Mouse (Mus musculus) splenic B cell, adult 2 months (primary cell): Measurements from ENCODE around the gene Grik4.
A peak's percentile ranks its signal among the peaks of the same experiment; 100 is the strongest.

Source experiments
- DNase-seq: peaks from one replicate; pipeline ENCODE4 v3.0.0-alpha.2; 2011; ENCODE audit warnings: low read depth, low spot score
- H3K27me3 ChIP-seq: 2 replicates; pipeline ENCODE4 v1.6.1; 2012; ENCODE audit warnings: mild to moderate bottlenecking, low read length, moderate library complexity, mixed read lengths; ENCODE audit not compliant: control insufficient read depth, poor library complexity, insufficient read depth, severe bottlenecking
- H3K36me3 ChIP-seq: 2 replicates; pipeline ENCODE4 v1.6.1; 2012; ENCODE audit warnings: mild to moderate bottlenecking, low read length, moderate library complexity, mixed read lengths; ENCODE audit not compliant: control insufficient read depth, poor library complexity, insufficient read depth, severe bottlenecking

Grik4 gene

GRCm38 (mm10) chr9:42573180-42573579, 371.1 kb downstream of the Grik4 start:
- DNase-seq = peak; percentile 36
- no peaks in the 10 kb centered on the region for H3K36me3 ChIP-seq
- H3K27me3 ChIP-seq = no peaks in the 10 kb centered on the region

GRCm38 (mm10) chr9:42565921-42566320, 378.4 kb downstream of the Grik4 start:
- Histone ChIP-seq H3K27me3 (no peaks in the 10 kb centered on the region), H3K36me3 (no peaks in the 10 kb centered on the region)
- no peak for DNase-seq

GRCm38 (mm10) chr9:42555186-42555585, 389.1 kb downstream of the Grik4 start:
- Histone ChIP-seq H3K27me3 (no peaks in the 10 kb centered on the region), H3K36me3 (no peaks in the 10 kb centered on the region)
- DNase-seq = no peak

GRCm38 (mm10) chr9:42550116-42550515, 394.2 kb downstream of the Grik4 start:
- Histone ChIP-seq H3K36me3 (no peaks in the 10 kb centered on the region), H3K27me3 (no peaks in the 10 kb centered on the region)
- DNase-seq = peak; percentile 17

- H3K27me3 ChIP-seq = no peaks in the 10 kb centered on the region
- H3K36me3 ChIP-seq = no peaks in the 10 kb centered on the region
- DNase-seq = no peak
Observed at GRCm38 (mm10) chr9:42548981-42549380, 395.3 kb downstream of the Grik4 start.

- DNase-seq = no peak
- H3K36me3 ChIP-seq = no peaks in the 10 kb centered on the region
- no peaks in the 10 kb centered on the region for H3K27me3 ChIP-seq
Observed at GRCm38 (mm10) chr9:42544521-42544920, 399.8 kb downstream of the Grik4 start.

GRCm38 (mm10) chr9:42533491-42533890, 410.8 kb downstream of the Grik4 start:
- no peak for DNase-seq
- Histone ChIP-seq H3K27me3 (no peaks in the 10 kb centered on the region), H3K36me3 (no peaks in the 10 kb centered on the region)

GRCm38 (mm10) chr9:42533041-42533440, 411.3 kb downstream of the Grik4 start:
- DNase-seq = no peak
- Histone ChIP-seq H3K36me3 (no peaks in the 10 kb centered on the region), H3K27me3 (no peaks in the 10 kb centered on the region)

- DNase-seq = no peak
- H3K27me3 ChIP-seq = no peaks in the 10 kb centered on the region
- H3K36me3 ChIP-seq = no peaks in the 10 kb centered on the region
Observed at GRCm38 (mm10) chr9:42531951-42532350, 412.3 kb downstream of the Grik4 start.

- DNase-seq = no peak
- H3K36me3 ChIP-seq = no peaks in the 10 kb centered on the region
- no peaks in the 10 kb centered on the region for H3K27me3 ChIP-seq
Observed at GRCm38 (mm10) chr9:42530221-42531152, 413.8 kb downstream of the Grik4 start.

GRCm38 (mm10) chr9:42520587-42521084, 423.7 kb downstream of the Grik4 start:
- no peak for DNase-seq

GRCm38 (mm10) chr9:42518163-42518562, 426.1 kb downstream of the Grik4 start:
- no peaks in the 10 kb centered on the region for H3K27me3 ChIP-seq
- no peak for DNase-seq
- H3K36me3 ChIP-seq = no peaks in the 10 kb centered on the region

More at GRCm38 (mm10) chr9:42520587-42521084, 423.7 kb downstream of the Grik4 start:
- H3K27me3 ChIP-seq = no peaks in the 10 kb centered on the region
- no peaks in the 10 kb centered on the region for H3K36me3 ChIP-seq

GRCm38 (mm10) chr9:42513159-42513558, 431.1 kb downstream of the Grik4 start:
- no peaks in the 10 kb centered on the region for H3K27me3 ChIP-seq
- H3K36me3 ChIP-seq = no peaks in the 10 kb centered on the region
- no peak for DNase-seq

- no peak for DNase-seq
- Histone ChIP-seq H3K27me3 (no peaks in the 10 kb centered on the region), H3K36me3 (no peaks in the 10 kb centered on the region)
Observed at GRCm38 (mm10) chr9:42512312-42512711, 432.0 kb downstream of the Grik4 start.

- Histone ChIP-seq H3K36me3 (no peaks in the 10 kb centered on the region), H3K27me3 (no peaks in the 10 kb centered on the region)
- DNase-seq = no peak
Observed at GRCm38 (mm10) chr9:42508235-42508634, 436.1 kb downstream of the Grik4 start.
